Mouse (Mus musculus) splenic B cell, adult 2 months (primary cell): ENCODE data around the gene Gm48551.

Source experiments
- DNase-seq: peaks from one replicate; pipeline ENCODE4 v3.0.0-alpha.2; 2011; ENCODE audit warnings: low read depth, low spot score
- H3K27me3 ChIP-seq: 2 replicates; pipeline ENCODE4 v1.6.1; 2012; ENCODE audit warnings: mild to moderate bottlenecking, low read length, moderate library complexity, mixed read lengths; ENCODE audit not compliant: control insufficient read depth, poor library complexity, insufficient read depth, severe bottlenecking
- H3K36me3 ChIP-seq: 2 replicates; pipeline ENCODE4 v1.6.1; 2012; ENCODE audit warnings: mild to moderate bottlenecking, low read length, moderate library complexity, mixed read lengths; ENCODE audit not compliant: control insufficient read depth, poor library complexity, insufficient read depth, severe bottlenecking

Gm48551 gene

GRCm38 (mm10) chr10:81421041-81421796, 37.0 kb downstream of the Gm48551 start:
- no peak for DNase-seq
- Histone ChIP-seq H3K27me3 (no peaks in the 10 kb centered on the region), H3K36me3 (no peaks in the 10 kb centered on the region)

GRCm38 (mm10) chr10:81421797-81422100, 37.5 kb downstream of the Gm48551 start:
- H3K27me3 ChIP-seq, result peaks cover 2% of the 10 kb centered on the region; the same call in 1 of the 2 replicates
- no peaks in the 10 kb centered on the region for H3K36me3 ChIP-seq
- DNase-seq, result no peak

DNA sequence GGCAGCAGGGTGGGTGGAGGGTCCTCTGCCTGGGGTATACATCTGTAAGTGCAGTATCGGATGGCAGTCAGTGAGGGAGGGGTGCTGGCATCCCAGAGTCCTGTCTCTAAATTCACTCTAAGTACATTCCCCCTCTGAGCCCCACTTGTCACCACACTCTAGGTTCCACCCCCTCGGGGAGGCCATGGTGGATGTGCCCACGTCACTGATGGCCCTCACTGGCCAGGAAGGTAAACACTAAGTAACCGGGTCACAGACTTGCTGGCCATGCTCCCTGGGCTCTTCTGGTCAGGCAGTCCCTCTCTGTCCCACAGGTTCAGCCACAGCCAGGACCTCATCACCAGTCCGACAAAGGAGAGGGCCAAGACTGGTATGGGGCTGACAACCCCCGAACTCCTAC, 37.9 kb downstream of the Gm48551 start:
- no peaks in the 10 kb centered on the region for H3K36me3 ChIP-seq
- no peak for DNase-seq
- peaks cover 2% of the 10 kb centered on the region; the same call in 1 of the 2 replicates for H3K27me3 ChIP-seq

GRCm38 (mm10) chr10:81422661-81423217, 38.5 kb downstream of the Gm48551 start:
- peaks cover 2% of the 10 kb centered on the region; the same call in 1 of the 2 replicates for H3K27me3 ChIP-seq
- H3K36me3 ChIP-seq, result no peaks in the 10 kb centered on the region
- DNase-seq, result no peak

DNA sequence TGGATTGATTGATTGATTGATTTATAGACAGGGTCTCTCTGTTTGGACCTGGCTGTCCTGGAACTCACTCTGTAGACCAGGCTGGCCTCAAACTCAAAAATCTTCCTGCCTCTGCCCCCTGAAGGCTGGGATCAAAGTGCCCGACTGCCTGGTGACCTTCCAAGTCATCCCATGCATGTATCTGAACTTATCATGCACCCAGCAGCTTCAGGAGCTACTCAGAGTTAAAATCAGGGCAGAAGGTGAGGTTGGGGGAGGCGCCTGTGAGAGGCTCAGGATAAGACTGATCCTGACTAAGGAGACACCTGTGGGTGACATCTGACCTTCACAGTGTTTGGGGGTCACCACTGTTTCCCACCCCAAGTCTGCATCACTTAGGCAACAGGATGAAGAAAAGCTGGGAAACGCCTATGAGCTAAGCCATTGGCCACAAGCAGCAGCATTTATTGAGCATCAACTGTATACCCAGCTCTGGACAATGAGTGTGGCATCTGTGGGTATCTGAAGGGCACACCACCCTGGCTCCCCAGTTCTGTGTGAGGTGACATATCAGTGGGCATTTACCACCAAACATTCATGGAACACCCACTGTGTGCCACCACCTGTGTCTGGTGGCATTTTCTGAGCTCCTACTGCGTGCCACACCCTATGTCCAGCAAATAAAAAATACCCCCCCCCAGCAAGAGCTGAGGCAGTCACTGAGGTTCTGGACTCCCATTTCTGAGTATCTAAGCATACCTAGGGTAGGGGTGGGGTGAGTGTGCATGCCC, 39.4 kb downstream of the Gm48551 start:
- Histone ChIP-seq H3K27me3 (peaks cover 2% of the 10 kb centered on the region; the same call in 1 of the 2 replicates), H3K36me3 (no peaks in the 10 kb centered on the region)
- no peak for DNase-seq

DNA sequence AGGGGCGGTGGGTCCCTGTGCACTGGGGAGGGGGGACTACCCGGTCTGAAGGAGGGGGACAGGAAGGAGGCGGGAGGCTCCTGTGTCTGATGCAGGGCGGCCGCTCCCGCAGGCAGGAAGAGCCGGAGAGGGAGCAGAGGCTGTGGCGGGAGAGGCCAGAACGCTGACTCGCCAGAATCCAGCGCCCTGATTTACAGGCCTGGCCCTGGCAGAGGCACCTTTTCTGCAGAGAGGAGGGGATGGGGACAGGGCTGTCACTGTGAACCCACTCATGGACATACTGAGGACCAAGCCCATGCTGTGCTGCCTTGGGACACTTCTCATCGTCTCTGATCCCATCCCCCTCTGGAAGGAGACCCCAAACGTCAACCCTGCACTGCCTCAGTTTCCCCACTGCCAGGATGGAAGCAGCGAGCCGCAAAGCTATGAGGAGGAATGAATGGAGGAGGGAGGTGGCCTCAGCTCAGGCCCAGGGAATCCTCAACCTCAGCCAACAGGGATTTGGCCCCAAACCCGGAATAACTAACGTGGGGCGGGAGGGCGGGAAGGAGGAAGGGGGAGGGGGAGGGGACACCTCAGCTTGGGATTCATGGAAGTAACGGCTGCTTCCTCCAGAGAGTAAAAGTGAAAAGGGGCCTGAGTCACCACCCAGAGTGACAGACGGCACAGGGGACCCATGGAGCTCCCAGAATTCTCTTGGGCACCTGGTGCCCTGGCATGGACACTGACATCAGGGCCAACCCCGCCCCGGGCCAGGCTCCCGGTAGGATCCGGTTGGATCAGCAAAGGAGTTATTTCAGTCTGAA, 40.2 kb downstream of the Gm48551 start:
- no peaks in the 10 kb centered on the region for H3K36me3 ChIP-seq
- DNase-seq, result no peak
- peaks cover 2% of the 10 kb centered on the region; the same call in 1 of the 2 replicates for H3K27me3 ChIP-seq

DNA sequence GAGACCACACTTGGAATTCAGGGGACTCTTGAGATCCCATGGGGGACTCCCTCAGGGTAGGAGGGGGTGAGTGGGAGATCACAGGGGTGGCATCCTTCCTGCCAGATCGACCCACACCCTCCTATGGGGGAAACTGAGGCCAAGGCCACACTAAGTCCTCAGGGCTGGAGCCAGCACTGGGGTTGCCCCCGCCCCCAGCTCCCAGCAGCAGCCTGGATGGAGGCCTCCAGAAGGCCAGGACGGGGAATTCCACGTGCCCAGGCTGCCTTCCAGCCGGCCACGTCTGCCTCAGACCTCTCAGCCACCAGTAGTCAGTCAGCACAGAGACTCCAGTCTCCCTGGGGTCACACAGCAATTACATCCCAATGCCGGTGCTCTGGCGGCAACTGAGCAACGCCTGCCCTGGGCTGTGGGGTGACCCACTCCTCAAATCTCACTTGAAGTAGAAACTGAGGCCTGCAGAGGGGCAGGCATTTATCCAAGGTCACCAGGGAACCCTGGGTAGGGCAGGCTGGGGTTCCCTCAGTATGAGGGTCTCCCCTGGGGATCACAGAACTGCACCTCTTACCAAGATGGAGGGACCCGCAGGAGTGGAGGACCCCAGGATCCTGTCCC, 41.1 kb downstream of the Gm48551 start:
- H3K36me3 ChIP-seq, result no peaks in the 10 kb centered on the region
- H3K27me3 ChIP-seq, result peaks cover 2% of the 10 kb centered on the region; the same call in 1 of the 2 replicates
- DNase-seq, result no peak

- Histone ChIP-seq H3K36me3 (no peaks in the 10 kb centered on the region), H3K27me3 (peaks cover 2% of the 10 kb centered on the region; the same call in 1 of the 2 replicates)
- no peak for DNase-seq
Observed at GRCm38 (mm10) chr10:81426081-81426671, 41.9 kb downstream of the Gm48551 start.

DNA sequence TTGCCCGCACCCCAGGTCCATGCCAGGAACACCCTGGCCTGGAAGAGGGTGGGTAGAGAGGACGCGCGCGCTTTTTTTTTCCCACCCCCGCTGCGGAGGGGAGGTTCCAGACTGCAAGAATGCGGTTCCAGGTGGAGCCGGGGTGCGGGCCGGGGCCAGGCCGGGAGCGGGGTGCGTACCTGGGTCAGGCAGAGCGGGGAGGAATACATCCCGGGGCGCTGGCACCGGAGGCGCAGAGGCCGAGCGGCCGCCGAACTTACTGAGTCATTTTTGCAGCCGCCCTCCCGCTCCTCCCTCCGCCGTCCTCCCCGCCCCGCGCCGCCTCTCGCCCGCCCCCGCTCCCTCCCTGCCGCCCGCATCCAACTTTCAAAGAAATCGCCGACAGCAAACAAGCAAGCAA, 42.6 kb downstream of the Gm48551 start:
- peaks cover 2% of the 10 kb centered on the region; the same call in 1 of the 2 replicates for H3K27me3 ChIP-seq
- no peaks in the 10 kb centered on the region for H3K36me3 ChIP-seq
- DNase-seq, result no peak

DNA sequence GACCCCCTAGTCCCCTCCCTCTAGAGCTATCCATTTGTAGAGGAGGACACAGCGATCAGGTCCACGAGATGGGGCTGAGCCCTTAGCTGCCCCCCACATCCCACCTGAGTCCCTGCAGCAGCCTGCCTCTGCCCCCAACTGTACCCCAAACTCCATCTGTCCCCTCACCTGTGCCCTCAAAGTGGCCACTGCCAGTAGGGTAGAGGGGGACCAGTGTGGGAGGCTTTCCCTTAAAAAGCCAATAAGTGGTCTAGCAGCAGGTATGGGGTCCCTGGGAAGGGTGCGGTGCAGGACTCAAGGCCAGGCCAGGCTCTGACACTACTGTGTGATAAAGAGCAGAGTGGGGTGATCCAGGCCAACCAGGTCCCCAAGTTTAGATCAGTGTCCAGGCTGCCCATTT, 43.1 kb downstream of the Gm48551 start:
- Histone ChIP-seq H3K36me3 (no peaks in the 10 kb centered on the region), H3K27me3 (peaks cover 2% of the 10 kb centered on the region; the same call in 1 of the 2 replicates)
- DNase-seq, result no peak

DNA sequence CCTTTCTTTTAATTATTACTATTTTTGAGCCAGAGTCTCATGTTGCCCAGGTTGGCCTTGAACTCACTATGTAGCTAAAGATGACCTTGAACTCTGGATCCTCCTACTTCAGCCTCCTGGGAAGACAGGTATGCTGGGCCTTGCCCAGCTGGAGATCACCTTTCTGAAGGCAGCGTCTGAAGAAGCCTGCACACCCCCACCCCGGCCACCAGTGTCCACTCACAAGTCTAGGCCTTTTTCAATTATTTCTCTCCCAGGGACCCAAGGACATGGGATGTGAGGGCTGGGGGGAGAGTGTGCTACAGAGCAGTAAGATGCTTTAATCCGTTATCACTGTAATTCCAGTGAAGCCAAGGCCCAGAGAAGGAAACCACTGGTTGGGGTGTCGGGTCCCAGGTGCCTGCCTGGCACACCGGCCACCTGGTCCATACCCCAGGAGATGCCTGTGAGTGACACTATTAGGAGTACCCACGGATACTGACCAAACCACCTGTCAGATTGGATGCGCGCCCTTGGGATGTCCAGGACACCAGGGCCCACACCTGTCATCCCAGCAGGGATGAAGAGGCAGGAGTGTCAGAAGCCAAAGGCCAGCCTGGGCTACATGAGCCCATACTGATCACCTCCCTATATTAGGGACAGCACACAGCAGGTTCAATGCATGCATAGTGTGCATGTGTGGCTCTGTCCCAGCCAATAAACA, 43.7 kb downstream of the Gm48551 start:
- Histone ChIP-seq H3K27me3 (peaks cover 2% of the 10 kb centered on the region; the same call in 1 of the 2 replicates), H3K36me3 (no peaks in the 10 kb centered on the region)
- no peak for DNase-seq

GRCm38 (mm10) chr10:81428507-81428870, 44.2 kb downstream of the Gm48551 start:
- no peak for DNase-seq
- peaks cover 2% of the 10 kb centered on the region; the same call in 1 of the 2 replicates for H3K27me3 ChIP-seq
- no peaks in the 10 kb centered on the region for H3K36me3 ChIP-seq

- Histone ChIP-seq H3K36me3 (no peaks in the 10 kb centered on the region), H3K27me3 (peaks cover 2% of the 10 kb centered on the region; the same call in 1 of the 2 replicates)
- DNase-seq, result no peak
Observed at GRCm38 (mm10) chr10:81429092-81429491, 44.8 kb downstream of the Gm48551 start.
